Comparison of ENCODE assay signal across 24 mouse cellular contexts in the genomic region with DNA sequence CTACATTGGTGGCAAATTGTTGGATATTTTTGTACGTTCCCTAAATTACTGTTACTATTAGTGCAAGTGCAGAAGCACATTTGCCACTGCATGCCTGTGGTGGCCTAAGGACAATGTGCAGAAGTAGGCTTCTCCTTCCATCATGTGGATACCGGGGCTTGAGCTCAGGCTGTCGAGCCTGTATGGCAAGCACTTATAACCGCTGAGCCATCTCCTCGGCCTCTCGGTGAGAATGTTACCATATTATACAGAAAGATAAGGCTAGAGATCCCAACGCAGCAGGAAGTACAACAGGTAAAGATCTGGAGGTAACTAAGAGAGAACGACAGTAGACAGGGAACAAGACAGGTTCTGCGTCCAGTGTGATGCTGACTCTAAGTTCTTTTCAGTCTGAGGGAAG.
DNase-seq lines count a peak whose midpoint lies in the region; ATAC-seq and TF ChIP-seq lines count a peak whose summit lies in the region.
"Had no signal": no experiment of that assay in that cellular context is flagged by ENCODE, and none has a peak within 500 bp of the region (broad histone marks: within the 10 kb centered on the region; RNA-seq: fewer than 3 reads in every experiment).

No protein-coding gene starts in this region.

- no peak for TF ChIP-seq EP300 in MEL (IDR thresholded peaks at IDR 0.05; ENCODE audit: low read depth in 1 of 2, low read length in 2 of 2)

- H3K9ac ChIP-seq in MEL (ENCODE audit: control insufficient read depth, low read depth, low read length, poor library complexity, severe bottlenecking) = peak overlapping the region; percentile 7; the same call in 1 of the 2 replicates
- H3K9ac ChIP-seq in midbrain, embryonic 13.5 days (replicated peaks) = no peak overlapping the region

- no peaks in the 10 kb centered on the region for H3K79me2 ChIP-seq in MEL (ENCODE audit: control insufficient read depth, insufficient read depth, low read length, poor library complexity)

- TF ChIP-seq CTCF in MEL (IDR thresholded peaks at IDR 0.05 in 2 of 3, conservative IDR thresholded peaks at IDR 0.05 in 1 of 3; ENCODE audit: control insufficient read depth in 1 of 3, insufficient read depth in 1 of 3, low read depth in 2 of 3, low read length in 3 of 3, poor library complexity in 1 of 3, severe bottlenecking in 1 of 3) = no peak

- H3K4me1 ChIP-seq in heart, embryonic 10.5 days = no peaks in the 10 kb centered on the region
- peaks cover 21 to 32% of the 10 kb centered on the region in 2 experiments for H3K4me1 ChIP-seq in MEL (ENCODE audit: control insufficient read depth in 1 of 2, insufficient read depth in 2 of 2, low read length in 2 of 2)
- H3K4me1 ChIP-seq in midbrain, embryonic 13.5 days (replicated peaks) = no peaks in the 10 kb centered on the region

- no peak overlapping the region for H3K4me3 ChIP-seq in heart, embryonic 10.5 days
- no peak overlapping the region for H3K4me3 ChIP-seq in MEL (ENCODE audit: control insufficient read depth in 1 of 2, insufficient read depth in 1 of 2, low read depth in 2 of 2, low read length in 2 of 2)
- H3K4me3 ChIP-seq in midbrain, embryonic 13.5 days (replicated peaks) = no peak overlapping the region

- peak; percentile 57 for DNase-seq in heart, adult 11 months
- no peak for DNase-seq in heart, embryonic 10.5 days (ENCODE audit: low spot score)
- DNase-seq in MEL (ENCODE audit: low read depth, low spot score) = peak; percentile 59
- peak; percentile 17 for DNase-seq in MEL-GATA-1-ER (ENCODE audit: extremely low read depth, low read depth)
- DNase-seq in frontal cortex, postnatal 10 days (ENCODE audit: low spot score in 2 of 2) = no peak
- DNase-seq: adrenal gland, adult 2 months; adrenal gland, adult 8-10 months; adrenal gland, postnatal 10 days; adrenal gland, postnatal 14 days; adrenal gland, postnatal 25 days; adrenal gland, postnatal 36 days; B cell, adult 2 months; cerebellum, adult 11 months; cerebellum, adult 11-12 months; cerebellum, adult 18-20 months; cerebellum, adult 2 months had no signal

- TF ChIP-seq POLR2A in MEL (IDR thresholded peaks at IDR 0.05; ENCODE audit: control insufficient read depth in 1 of 2, insufficient read depth in 1 of 2, low read depth in 1 of 2, low read length in 2 of 2, poor library complexity in 1 of 2) = no peak

- no peak overlapping the region for H3K4me2 ChIP-seq in midbrain, embryonic 13.5 days (replicated peaks)

- 0 out of 2 replicates have a peak, but pooled peaks have one; percentile 15 for ATAC-seq in megakaryocyte-erythroid progenitor cell, adult 5-6 weeks (replicated peaks; ENCODE audit: low FRiP score, low TSS enrichment, poor library complexity, severe bottlenecking)
- ATAC-seq in midbrain, embryonic 13.5 days = no peak
- no peak for ATAC-seq in inflammation-experienced regulatory T-cells, adult 6 months
- ATAC-seq: activated CD4-positive, CD25-positive, alpha-beta regulatory T cell, adult 4 months; CD4-positive, CD25-positive, alpha-beta regulatory T cell, adult 4 months; Patski had no signal

- no peaks in the 10 kb centered on the region for H3K27me3 ChIP-seq in heart, embryonic 10.5 days (ENCODE audit: insufficient read depth, poor library complexity, severe bottlenecking)
- H3K27me3 ChIP-seq in MEL (ENCODE audit: control insufficient read depth in 1 of 2, insufficient read depth in 2 of 2, low read length in 2 of 2) = no peaks in the 10 kb centered on the region
- no peaks in the 10 kb centered on the region for H3K27me3 ChIP-seq in midbrain, embryonic 13.5 days
- H3K27me3 ChIP-seq: CH12.LX, Patski had no signal

- TF ChIP-seq RAD21 in MEL (IDR thresholded peaks at IDR 0.05; ENCODE audit: low read depth, low read length) = no peak

- H3K27ac ChIP-seq in heart, embryonic 10.5 days = no peak overlapping the region
- H3K27ac ChIP-seq in MEL (ENCODE audit: control insufficient read depth, low read depth, low read length) = peak overlapping the region; percentile 81
- H3K27ac ChIP-seq in midbrain, embryonic 13.5 days = no peak overlapping the region

- peaks cover 89% of the 10 kb centered on the region for H3K36me3 ChIP-seq in heart, embryonic 10.5 days
- peaks cover 8 to 47% of the 10 kb centered on the region in 2 experiments for H3K36me3 ChIP-seq in MEL (ENCODE audit: control insufficient read depth in 1 of 2, insufficient read depth in 2 of 2, low read length in 2 of 2)
- peaks cover 72% of the 10 kb centered on the region for H3K36me3 ChIP-seq in midbrain, embryonic 13.5 days

- H3K9me3 ChIP-seq in heart, embryonic 10.5 days = no peaks in the 10 kb centered on the region
- H3K9me3 ChIP-seq in MEL (replicated peaks; ENCODE audit: insufficient read depth, low read length) = no peaks in the 10 kb centered on the region
- no peaks in the 10 kb centered on the region for H3K9me3 ChIP-seq in midbrain, embryonic 13.5 days
- H3K9me3 ChIP-seq: G1E had no signal

- WGBS in heart, embryonic 10.5 days = 95% methylated on average over 9 of the region's 9 CpGs
- 97% methylated on average over 9 of the region's 9 CpGs for WGBS in midbrain, embryonic 13.5 days

TF ChIP-seq in MEL, 35 proteins besides CTCF, POLR2A, EP300 and RAD21:
- TF ChIP-seq SMC3 (IDR thresholded peaks at IDR 0.05; ENCODE audit: low read depth, low read length) = no peak
- TF ChIP-seq TBP (IDR thresholded peaks at IDR 0.05; ENCODE audit: low read depth, low read length) = 0 out of 2 replicates have a peak, but pooled peaks have one; percentile 5

Comparison
In these comparisons a context has a peak if more than half of its experiments do, and no peak if none do; other contexts are left out.
1. DNase-seq: peak in heart, adult 11 months (single experiment), MEL (single experiment) and MEL-GATA-1-ER (single experiment); none in heart, embryonic 10.5 days (single experiment) and frontal cortex, postnatal 10 days (0 of 2).